Mouse (Mus musculus) limb, embryonic 15.5 days (tissue): ENCODE results near the gene Sdhaf2. TPM values are rescaled to one million over a fixed set of nuclear protein-coding genes. Genes with fewer than 3 reads are reported as not detected.

Experiments used
- ATAC-seq: fragments of 200-750 bp; cut with Nextera tagmentation; 2 replicates; pipeline ENCODE4 v1.8.0; 2017; ENCODE audit warnings: low read depth, moderate TSS enrichment; ENCODE audit not compliant: insufficient number of reproducible peaks, low FRiP score, low TSS enrichment
- H3K27ac ChIP-seq: fragments of 300-500 bp; sonication (generic); 2 replicates; pipeline ENCODE4 v1.5.1; 2015; ENCODE audit warnings: moderate library complexity, mild to moderate bottlenecking, inconsistent platforms
- H3K27me3 ChIP-seq: fragments of 300-500 bp; sonication (generic); 2 replicates; pipeline ENCODE4 v1.6.1; 2015; ENCODE audit warnings: inconsistent platforms
- H3K36me3 ChIP-seq: fragments of 300-500 bp; sonication (generic); 2 replicates; pipeline ENCODE4 v1.6.1; 2015; ENCODE audit warnings: inconsistent platforms
- H3K4me1 ChIP-seq: fragments of 300-500 bp; sonication (generic); 2 replicates; pipeline ENCODE4 v1.6.1; 2015; ENCODE audit warnings: inconsistent platforms
- H3K4me2 ChIP-seq: fragments of 300-500 bp; sonication (generic); 2 replicates; pipeline ENCODE4 v1.6.1; 2015; ENCODE audit warnings: mild to moderate bottlenecking, inconsistent platforms
- H3K4me3 ChIP-seq: fragments of 300-500 bp; sonication (generic); 2 replicates; pipeline ENCODE4 v1.5.1; 2015; ENCODE audit warnings: mild to moderate bottlenecking, inconsistent platforms
- H3K9ac ChIP-seq: fragments of 300-500 bp; sonication (generic); 2 replicates; pipeline ENCODE4 v1.6.1; 2015; ENCODE audit warnings: inconsistent platforms
- H3K9me3 ChIP-seq: fragments of 300-500 bp; sonication (generic); 2 replicates; pipeline ENCODE4 v1.6.1; 2016; ENCODE audit warnings: inconsistent platforms
- WGBS: fragments of 180-500 bp; shearing (Covaris S2); methylation state at CpG from one replicate; pipeline ENCODE4 v1.1.7; 2015; 5-methylcytosine and 5-hydroxymethylcytosine counted together
- polyA plus RNA-seq: library from polyadenylated mRNA; unstranded; fragments of >200 nt; fragmentation: Nextera tagmentation; extraction: Ambion mirVana; gene quantifications from 2 replicates; pipeline ENCODE4 v1.2.1, GENCODE M21; 2015

Sdhaf2 gene
- polyA plus RNA-seq, 1 experiment from 2014 or later = 60.3 TPM

GRCm38 (mm10) chr19:10539454-10539853 lies 13.5 kb upstream of the Sdhaf2 start:
- ATAC-seq = no peak
- Histone ChIP-seq H3K4me2 (no peak overlapping the region), H3K27ac (no peak overlapping the region), H3K27me3 (no peaks in the 10 kb centered on the region), H3K4me1 (no peaks in the 10 kb centered on the region), H3K9ac (no peak overlapping the region), H3K36me3 (peaks cover 82% of the 10 kb centered on the region), H3K9me3 (no peaks in the 10 kb centered on the region), H3K4me3 (no peak overlapping the region)
- 97% methylated on average over 5 of the region's 5 CpGs for WGBS

- H3K9ac ChIP-seq = no peak overlapping the region
- H3K9me3 ChIP-seq = no peaks in the 10 kb centered on the region
- peaks cover 42% of the 10 kb centered on the region for H3K36me3 ChIP-seq
- no peak overlapping the region for H3K4me3 ChIP-seq
- 94% methylated on average over 1 of the region's 1 CpGs for WGBS
- no peak overlapping the region for H3K4me2 ChIP-seq
- no peak overlapping the region for H3K27ac ChIP-seq
- ATAC-seq = no peak
- no peaks in the 10 kb centered on the region for H3K27me3 ChIP-seq
- H3K4me1 ChIP-seq = peaks cover 14% of the 10 kb centered on the region
These were observed 4.1 kb upstream of the Sdhaf2 start for GRCm38 (mm10) chr19:10530082-10530481.

- peaks cover 4% of the 10 kb centered on the region for H3K36me3 ChIP-seq
- peaks cover 18% of the 10 kb centered on the region for H3K4me1 ChIP-seq
- no peaks in the 10 kb centered on the region for H3K27me3 ChIP-seq
- ATAC-seq = peak; percentile 93
- H3K4me2 ChIP-seq = peak within 1 kb of the TSS; percentile 53
- H3K4me3 ChIP-seq = peak within 1 kb of the TSS; percentile 98
- peak within 1 kb of the TSS; percentile 99 for H3K27ac ChIP-seq
- H3K9ac ChIP-seq = peak within 1 kb of the TSS; percentile 99
- under 1% methylated on average over 93 of the region's 93 CpGs for WGBS
- no peaks in the 10 kb centered on the region for H3K9me3 ChIP-seq
These were observed 638 bp downstream of the Sdhaf2 start, which contains the start of gene Cpsf7 for GRCm38 (mm10) chr19:10525106-10525901. TSS of gene Cpsf7 (plus strand) at chr19:10525266.

GRCm38 (mm10) chr19:10524784-10525105 lies 1.2 kb downstream of the Sdhaf2 start:
- H3K4me3 ChIP-seq = peak overlapping the region; percentile 98
- under 1% methylated on average over 19 of the region's 19 CpGs for WGBS
- H3K9me3 ChIP-seq = no peaks in the 10 kb centered on the region
- ATAC-seq = no peak
- H3K27ac ChIP-seq = peak overlapping the region; percentile 99
- H3K4me2 ChIP-seq = peak overlapping the region; percentile 53
- H3K27me3 ChIP-seq = no peaks in the 10 kb centered on the region
- peak overlapping the region; percentile 99 for H3K9ac ChIP-seq
- peaks cover 18% of the 10 kb centered on the region for H3K4me1 ChIP-seq
- no peaks in the 10 kb centered on the region; the same call in 1 of the 2 replicates for H3K36me3 ChIP-seq

GRCm38 (mm10) chr19:10523483-10524080 lies 2.4 kb downstream of the Sdhaf2 start:
- peak overlapping the region; percentile 98; the same call in 1 of the 2 replicates for H3K4me3 ChIP-seq
- no peaks in the 10 kb centered on the region for H3K9me3 ChIP-seq
- no peak overlapping the region for H3K9ac ChIP-seq
- ATAC-seq = no peak
- 75% methylated on average over 5 of the region's 5 CpGs for WGBS
- no peaks in the 10 kb centered on the region for H3K27me3 ChIP-seq
- peaks cover 18% of the 10 kb centered on the region for H3K4me1 ChIP-seq
- no peak overlapping the region for H3K27ac ChIP-seq
- H3K4me2 ChIP-seq = no peak overlapping the region
- no peaks in the 10 kb centered on the region; the same call in 1 of the 2 replicates for H3K36me3 ChIP-seq

- H3K27me3 ChIP-seq = no peaks in the 10 kb centered on the region
- H3K9ac ChIP-seq = no peak overlapping the region
- H3K9me3 ChIP-seq = no peaks in the 10 kb centered on the region
- H3K4me1 ChIP-seq = peaks cover 13% of the 10 kb centered on the region
- no peak for ATAC-seq
- H3K36me3 ChIP-seq = peaks cover 7% of the 10 kb centered on the region
- WGBS = 71% methylated on average over 1 of the region's 1 CpGs
- no peak overlapping the region for H3K4me2 ChIP-seq
- no peak overlapping the region for H3K27ac ChIP-seq
- H3K4me3 ChIP-seq = no peak overlapping the region
These were observed 4.0 kb downstream of the Sdhaf2 start for GRCm38 (mm10) chr19:10521926-10522325.

GRCm38 (mm10) chr19:10520355-10520754 lies 5.6 kb downstream of the Sdhaf2 start:
- 48% methylated on average over 1 of the region's 1 CpGs for WGBS
- no peak overlapping the region for H3K27ac ChIP-seq

GRCm38 (mm10) chr19:10510759-10511330 lies 15.1 kb downstream of the Sdhaf2 start:
- H3K4me1 ChIP-seq = no peaks in the 10 kb centered on the region
- H3K36me3 ChIP-seq = peaks cover 37% of the 10 kb centered on the region
- H3K4me2 ChIP-seq = no peak overlapping the region
- no peak for ATAC-seq
- no peaks in the 10 kb centered on the region for H3K27me3 ChIP-seq
- H3K4me3 ChIP-seq = no peak overlapping the region
- no peak overlapping the region for H3K9ac ChIP-seq
- 74% methylated on average over 6 of the region's 6 CpGs for WGBS
- no peak overlapping the region for H3K27ac ChIP-seq
- no peaks in the 10 kb centered on the region for H3K9me3 ChIP-seq

More at GRCm38 (mm10) chr19:10520355-10520754, 5.6 kb downstream of the Sdhaf2 start:
- Histone ChIP-seq H3K4me1 (peaks cover 4% of the 10 kb centered on the region), H3K9me3 (no peaks in the 10 kb centered on the region), H3K36me3 (peaks cover 21% of the 10 kb centered on the region), H3K4me3 (no peak overlapping the region), H3K9ac (no peak overlapping the region), H3K4me2 (no peak overlapping the region), H3K27me3 (no peaks in the 10 kb centered on the region)
- ATAC-seq = no peak

- H3K36me3 ChIP-seq = peaks cover 62% of the 10 kb centered on the region
- no peaks in the 10 kb centered on the region for H3K9me3 ChIP-seq
- H3K9ac ChIP-seq = no peak overlapping the region
- no peak for ATAC-seq
- H3K27ac ChIP-seq = no peak overlapping the region
- WGBS = 13% methylated on average over 4 of the region's 4 CpGs
- H3K4me1 ChIP-seq = no peaks in the 10 kb centered on the region
- H3K4me2 ChIP-seq = no peak overlapping the region
- H3K27me3 ChIP-seq = no peaks in the 10 kb centered on the region
- no peak overlapping the region for H3K4me3 ChIP-seq
These were observed 23.4 kb downstream of the Sdhaf2 start for GRCm38 (mm10) chr19:10502571-10502970.

- 93% methylated on average over 8 of the region's 8 CpGs for WGBS
- ATAC-seq = no peak
- Histone ChIP-seq H3K9ac (no peak overlapping the region), H3K4me2 (no peak overlapping the region), H3K9me3 (no peaks in the 10 kb centered on the region), H3K36me3 (peaks cover 50% of the 10 kb centered on the region), H3K27ac (no peak overlapping the region), H3K4me3 (no peak overlapping the region), H3K27me3 (no peaks in the 10 kb centered on the region), H3K4me1 (no peaks in the 10 kb centered on the region)
These were observed 25.4 kb downstream of the Sdhaf2 start for GRCm38 (mm10) chr19:10500581-10500980.

- Histone ChIP-seq H3K4me3 (no peak overlapping the region), H3K9me3 (no peaks in the 10 kb centered on the region), H3K9ac (no peak overlapping the region), H3K27ac (no peak overlapping the region), H3K27me3 (no peaks in the 10 kb centered on the region), H3K36me3 (peaks cover 32% of the 10 kb centered on the region), H3K4me2 (no peak overlapping the region), H3K4me1 (no peaks in the 10 kb centered on the region)
- 55% methylated on average over 8 of the region's 8 CpGs for WGBS
- ATAC-seq = no peak
These were observed 28.3 kb downstream of the Sdhaf2 start for GRCm38 (mm10) chr19:10497512-10498160.

- H3K9ac ChIP-seq = no peak overlapping the region
- no peak overlapping the region for H3K4me3 ChIP-seq
- ATAC-seq = no peak
- WGBS = 65% methylated on average over 2 of the region's 2 CpGs
- H3K9me3 ChIP-seq = no peaks in the 10 kb centered on the region
- H3K36me3 ChIP-seq = peaks cover 30% of the 10 kb centered on the region
- no peaks in the 10 kb centered on the region for H3K27me3 ChIP-seq
- no peaks in the 10 kb centered on the region for H3K4me1 ChIP-seq
- no peak overlapping the region for H3K4me2 ChIP-seq
- no peak overlapping the region for H3K27ac ChIP-seq
These were observed 29.0 kb downstream of the Sdhaf2 start for GRCm38 (mm10) chr19:10496976-10497375.
